Mouse (Mus musculus): ENCODE results near the gene Cnot6. TPM values are rescaled to one million over a fixed set of nuclear protein-coding genes. Genes with fewer than 3 reads are reported as not detected.

Cnot6 gene
- 24.4 and 30.4 TPM in 2 replicates for polyA plus RNA-seq (2015; fragmentation: Nextera tagmentation; extraction: Ambion mirVana)

DNA sequence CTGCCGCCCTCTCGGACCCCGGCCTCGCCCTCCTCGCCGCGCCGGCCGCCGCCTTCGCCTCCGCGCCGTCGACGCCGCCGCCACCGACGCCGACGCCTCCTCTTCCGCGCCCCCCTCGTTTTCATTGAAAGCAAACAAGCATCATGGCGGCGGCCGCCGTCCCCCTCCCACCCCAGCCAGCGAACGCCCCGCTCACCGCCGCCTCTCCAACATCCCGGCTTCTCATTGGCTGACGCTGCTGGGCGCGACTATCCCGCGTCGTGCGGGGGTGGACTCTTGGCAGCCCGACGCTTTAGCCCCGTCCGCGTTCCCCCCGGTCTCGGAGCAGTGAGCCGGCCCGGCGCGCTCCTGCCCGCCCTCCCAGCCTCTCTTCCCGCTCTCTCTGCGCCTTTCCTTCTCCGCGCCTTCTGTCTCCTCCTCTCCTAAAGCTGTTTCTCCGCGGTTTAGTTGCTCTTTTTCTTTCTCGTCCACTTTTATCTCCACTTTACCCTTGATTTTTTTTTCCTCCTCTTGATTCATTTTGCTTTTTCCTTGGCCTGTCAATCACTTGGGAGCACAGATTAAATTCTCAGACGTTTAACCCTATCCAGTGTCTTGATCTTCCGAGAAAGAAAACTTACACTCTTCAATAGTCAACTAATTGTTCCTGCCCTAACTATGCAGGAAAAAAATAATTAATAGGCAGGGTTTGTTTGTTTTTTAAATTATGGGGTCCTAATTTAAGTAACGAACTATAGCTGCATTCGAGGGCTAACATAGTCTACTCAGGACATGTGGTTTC lies at the start of gene Cnot6:
Cnot6 (minus strand) TSS at position 169 of the 781 bp plus-strand sequence.
- ATAC-seq (ENCODE audit: low read depth) (peak; percentile 91), DNase-seq (peak; percentile 99)
- H3K27ac ChIP-seq: peak within 1 kb of the TSS; percentile 96
- H3K4me1 ChIP-seq (replicated peaks): peaks cover 52% of the 10 kb centered on the region
- peak within 1 kb of the TSS; percentile 99 for H3K4me3 ChIP-seq (replicated peaks)
- H3K4me2 ChIP-seq: peak within 1 kb of the TSS; percentile 79
- WGBS (ENCODE audit: insufficient replicate concordance): under 1% methylated on average over 64 of the region's 65 CpGs
- H3K9ac ChIP-seq: peak within 1 kb of the TSS; percentile 99
- H3K9me3 ChIP-seq (replicated peaks): no peaks in the 10 kb centered on the region
- peaks cover 8% of the 10 kb centered on the region; the same call in 1 of the 2 replicates for H3K36me3 ChIP-seq
- no peaks in the 10 kb centered on the region for H3K27me3 ChIP-seq

DNA sequence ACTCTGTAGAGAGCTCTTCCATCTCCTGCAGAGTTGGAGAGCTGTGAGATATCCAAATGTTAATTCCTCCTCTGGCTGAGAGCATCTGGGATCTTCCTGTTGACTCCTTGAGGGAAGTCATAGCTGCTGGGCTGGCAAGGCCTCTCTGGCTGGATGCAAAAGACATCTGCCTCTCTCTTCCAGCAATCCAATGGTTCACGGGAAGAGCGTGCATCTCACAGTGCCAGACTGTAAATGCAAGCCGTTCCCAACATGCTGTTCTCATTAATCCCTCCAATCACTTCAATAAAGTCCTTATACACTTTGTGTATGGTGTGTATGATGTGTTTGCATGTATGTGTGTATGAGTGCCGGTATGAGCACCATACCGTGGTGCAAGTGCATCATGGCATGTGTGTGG lies 48.6 kb upstream of the Cnot6 start:
- Histone ChIP-seq H3K9me3 (replicated peaks) (no peaks in the 10 kb centered on the region), H3K27ac (no peak overlapping the region), H3K27me3 (no peaks in the 10 kb centered on the region; the same call in 1 of the 2 replicates), H3K9ac (no peak overlapping the region), H3K4me3 (replicated peaks) (no peak overlapping the region), H3K4me2 (no peak overlapping the region), H3K36me3 (no peaks in the 10 kb centered on the region), H3K4me1 (replicated peaks) (peaks cover 23% of the 10 kb centered on the region)
- 81% methylated on average over 5 of the region's 5 CpGs for WGBS (ENCODE audit: insufficient replicate concordance)
- DNase-seq: no peak
- ATAC-seq (ENCODE audit: low read depth): no peak

DNA sequence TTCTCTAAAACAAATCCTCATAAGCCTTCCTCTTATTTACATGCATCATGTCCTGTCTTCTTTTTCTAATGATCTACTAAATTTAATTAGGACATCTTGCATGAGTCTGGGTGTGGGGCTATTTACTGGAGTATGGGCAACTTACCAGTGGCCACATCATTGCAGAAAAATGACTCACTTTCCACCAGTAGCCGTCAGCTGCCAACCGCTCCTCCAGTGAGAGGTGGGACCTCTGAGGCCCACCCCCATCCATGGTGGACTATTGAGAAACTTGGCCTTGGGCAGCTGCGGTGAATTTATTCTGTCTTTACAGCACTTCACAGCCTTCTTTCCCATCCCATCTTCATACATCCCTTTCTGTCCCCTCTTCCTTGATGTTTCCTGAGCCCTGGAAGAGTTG lies 45.6 kb upstream of the Cnot6 start:
- Histone ChIP-seq H3K9me3 (replicated peaks) (no peaks in the 10 kb centered on the region), H3K9ac (no peak overlapping the region), H3K4me2 (no peak overlapping the region), H3K4me1 (replicated peaks) (no peaks in the 10 kb centered on the region; the same call in 1 of the 2 replicates), H3K27me3 (no peaks in the 10 kb centered on the region; the same call in 1 of the 2 replicates), H3K27ac (no peak overlapping the region), H3K4me3 (replicated peaks) (no peak overlapping the region), H3K36me3 (no peaks in the 10 kb centered on the region)
- ATAC-seq (ENCODE audit: low read depth): no peak
- DNase-seq: no peak
- WGBS (ENCODE audit: insufficient replicate concordance): 82% methylated on average over 3 of the region's 3 CpGs

DNA sequence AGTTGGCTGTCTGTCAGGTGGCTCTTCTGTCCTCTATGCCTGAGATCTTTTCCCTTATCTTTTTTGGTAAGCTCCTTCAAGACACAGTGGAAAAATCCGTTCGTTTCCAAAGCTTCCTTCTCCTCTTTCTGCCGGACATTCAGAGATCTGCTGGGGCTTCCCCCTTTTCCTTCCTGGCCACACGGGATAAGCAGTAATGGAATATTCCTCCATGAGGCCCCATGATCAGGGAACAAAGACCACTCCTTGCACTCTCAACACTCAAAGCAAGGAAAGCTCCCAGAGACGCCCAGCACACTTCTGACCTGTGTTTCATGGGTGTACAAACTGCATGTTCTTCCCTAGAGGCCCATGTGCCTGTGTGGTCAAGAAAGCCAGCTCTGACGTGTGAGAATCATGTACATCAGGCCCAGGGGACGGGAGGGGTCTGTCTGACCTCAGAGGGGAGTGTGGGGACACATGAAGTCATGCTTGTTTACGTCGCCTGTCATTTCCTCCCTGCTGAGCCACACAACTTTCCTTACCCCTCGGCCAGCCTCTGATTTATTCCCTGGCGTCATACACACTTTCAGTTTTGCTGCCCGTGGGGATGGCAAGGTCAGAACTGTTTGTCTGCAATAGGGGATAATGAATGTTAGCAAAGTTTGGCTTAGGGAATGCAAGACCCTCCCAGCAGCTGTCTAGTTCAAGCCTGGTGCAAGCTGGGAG lies 42.6 kb upstream of the Cnot6 start:
- no peaks in the 10 kb centered on the region for H3K27me3 ChIP-seq
- no peak overlapping the region for H3K27ac ChIP-seq
- ATAC-seq (ENCODE audit: low read depth) (no peak), DNase-seq (no peak)
- no peaks in the 10 kb centered on the region for H3K36me3 ChIP-seq
- 39% methylated on average over 12 of the region's 12 CpGs for WGBS (ENCODE audit: insufficient replicate concordance)
- H3K4me2 ChIP-seq: no peak overlapping the region
- no peak overlapping the region for H3K4me3 ChIP-seq (replicated peaks)
- no peaks in the 10 kb centered on the region for H3K9me3 ChIP-seq (replicated peaks)
- H3K4me1 ChIP-seq (replicated peaks): no peaks in the 10 kb centered on the region; the same call in 1 of the 2 replicates
- no peak overlapping the region for H3K9ac ChIP-seq

DNA sequence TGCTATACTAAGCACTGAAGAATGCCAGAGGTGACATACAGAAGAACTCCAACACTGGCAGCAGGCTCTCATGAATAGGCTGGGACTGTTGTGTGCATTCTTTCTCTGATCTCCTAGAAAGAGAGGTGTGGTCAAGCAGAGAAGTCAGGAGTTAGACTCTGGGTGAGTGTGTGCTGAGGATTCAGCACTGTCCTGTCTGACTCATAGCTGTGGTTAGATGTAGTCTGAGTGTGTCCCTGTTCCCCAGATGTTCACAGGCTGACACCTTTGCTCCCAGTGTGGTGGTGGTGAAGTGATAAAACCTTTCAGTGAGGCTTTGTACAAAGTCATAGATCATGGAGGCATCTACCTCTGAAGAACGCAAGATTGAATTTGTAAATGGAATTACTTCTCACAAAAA lies 34.2 kb upstream of the Cnot6 start:
- no peak for ATAC-seq (ENCODE audit: low read depth)
- no peak for DNase-seq
- H3K36me3 ChIP-seq: no peaks in the 10 kb centered on the region
- H3K9ac ChIP-seq: no peak overlapping the region
- no peak overlapping the region for H3K4me2 ChIP-seq
- H3K27ac ChIP-seq: no peak overlapping the region
- WGBS (ENCODE audit: insufficient replicate concordance): 71% methylated on average over 1 of the region's 1 CpGs
- H3K27me3 ChIP-seq: peaks cover 8% of the 10 kb centered on the region; the same call in 1 of the 2 replicates
- no peaks in the 10 kb centered on the region for H3K9me3 ChIP-seq (replicated peaks)
- no peaks in the 10 kb centered on the region for H3K4me1 ChIP-seq (replicated peaks)
- no peak overlapping the region for H3K4me3 ChIP-seq (replicated peaks)

DNA sequence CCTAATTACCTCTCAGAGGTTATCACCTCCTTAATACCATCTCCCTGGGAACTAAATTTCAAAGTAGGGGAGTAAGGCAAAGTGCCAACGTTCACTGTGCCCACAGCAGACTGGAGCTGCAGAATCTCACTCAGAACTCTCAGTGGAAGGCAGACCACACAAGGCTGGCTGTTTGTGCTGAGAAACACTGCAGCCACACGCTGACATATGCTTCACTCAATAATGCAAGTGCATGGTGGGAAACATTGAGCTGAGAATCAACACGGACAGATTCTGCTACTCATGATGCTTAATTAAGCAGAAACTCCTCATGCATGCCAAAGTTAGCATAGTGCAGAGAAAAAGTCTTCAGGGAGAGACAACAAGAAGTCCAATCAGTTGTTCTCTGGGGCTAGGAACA lies 33.3 kb upstream of the Cnot6 start:
- Histone ChIP-seq H3K9me3 (replicated peaks) (no peaks in the 10 kb centered on the region), H3K4me2 (no peak overlapping the region)

GRCm38 (mm10) chr11:49744981-49745380 lies 32.5 kb upstream of the Cnot6 start:
- Histone ChIP-seq H3K27ac (no peak overlapping the region), H3K9me3 (replicated peaks) (no peaks in the 10 kb centered on the region), H3K36me3 (no peaks in the 10 kb centered on the region), H3K4me3 (replicated peaks) (no peak overlapping the region), H3K4me1 (replicated peaks) (no peaks in the 10 kb centered on the region; the same call in 1 of the 2 replicates), H3K27me3 (peaks cover 8% of the 10 kb centered on the region; the same call in 1 of the 2 replicates), H3K9ac (no peak overlapping the region), H3K4me2 (no peak overlapping the region)
- DNase-seq: no peak
- ATAC-seq (ENCODE audit: low read depth): no peak

More for the DNA sequence above, 33.3 kb upstream of the Cnot6 start:
- Histone ChIP-seq H3K9ac (no peak overlapping the region), H3K27ac (no peak overlapping the region), H3K4me1 (replicated peaks) (no peaks in the 10 kb centered on the region), H3K4me3 (replicated peaks) (no peak overlapping the region), H3K27me3 (peaks cover 8% of the 10 kb centered on the region; the same call in 1 of the 2 replicates), H3K36me3 (no peaks in the 10 kb centered on the region)
- 58% methylated on average over 3 of the region's 3 CpGs for WGBS (ENCODE audit: insufficient replicate concordance)
- ATAC-seq (ENCODE audit: low read depth) (no peak), DNase-seq (no peak)

DNA sequence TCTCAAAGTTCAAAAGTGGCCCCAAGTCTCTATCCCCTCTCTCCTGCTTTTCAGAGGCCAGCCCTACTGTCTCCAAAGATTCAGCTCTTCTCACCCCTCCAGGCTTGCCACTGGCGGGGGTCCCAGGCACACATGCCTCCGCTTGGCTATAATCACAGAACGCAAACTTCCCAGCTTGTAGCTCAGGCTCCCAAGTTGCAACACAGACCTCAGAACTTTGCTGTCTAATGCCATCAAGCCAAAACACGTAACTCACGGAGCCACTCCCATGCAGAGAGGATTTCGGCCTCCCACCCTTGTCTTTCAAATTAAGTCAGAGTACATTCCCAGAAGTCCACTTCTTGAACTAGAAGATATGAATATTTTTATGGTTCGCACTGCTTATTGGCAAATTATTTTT lies 31.1 kb upstream of the Cnot6 start:
- no peak overlapping the region for H3K4me2 ChIP-seq
- peaks cover 3% of the 10 kb centered on the region; the same call in 1 of the 2 replicates for H3K4me1 ChIP-seq (replicated peaks)
- no peak overlapping the region for H3K27ac ChIP-seq
- H3K4me3 ChIP-seq (replicated peaks): no peak overlapping the region
- H3K9me3 ChIP-seq (replicated peaks): no peaks in the 10 kb centered on the region
- H3K9ac ChIP-seq: no peak overlapping the region
- H3K27me3 ChIP-seq: peaks cover 8% of the 10 kb centered on the region; the same call in 1 of the 2 replicates
- no peak for ATAC-seq (ENCODE audit: low read depth)
- 60% methylated on average over 7 of the region's 7 CpGs for WGBS (ENCODE audit: insufficient replicate concordance)
- H3K36me3 ChIP-seq: no peaks in the 10 kb centered on the region
- no peak for DNase-seq

GRCm38 (mm10) chr11:49742248-49742647 lies 29.7 kb upstream of the Cnot6 start:
- no peak for DNase-seq
- WGBS (ENCODE audit: insufficient replicate concordance): 69% methylated on average over 8 of the region's 8 CpGs
- Histone ChIP-seq H3K27ac (no peak overlapping the region), H3K36me3 (no peaks in the 10 kb centered on the region), H3K27me3 (peaks cover 8% of the 10 kb centered on the region; the same call in 1 of the 2 replicates), H3K4me2 (no peak overlapping the region), H3K4me1 (replicated peaks) (peaks cover 3% of the 10 kb centered on the region; the same call in 1 of the 2 replicates), H3K9me3 (replicated peaks) (no peaks in the 10 kb centered on the region), H3K4me3 (replicated peaks) (no peak overlapping the region), H3K9ac (no peak overlapping the region)
- ATAC-seq (ENCODE audit: low read depth): no peak

DNA sequence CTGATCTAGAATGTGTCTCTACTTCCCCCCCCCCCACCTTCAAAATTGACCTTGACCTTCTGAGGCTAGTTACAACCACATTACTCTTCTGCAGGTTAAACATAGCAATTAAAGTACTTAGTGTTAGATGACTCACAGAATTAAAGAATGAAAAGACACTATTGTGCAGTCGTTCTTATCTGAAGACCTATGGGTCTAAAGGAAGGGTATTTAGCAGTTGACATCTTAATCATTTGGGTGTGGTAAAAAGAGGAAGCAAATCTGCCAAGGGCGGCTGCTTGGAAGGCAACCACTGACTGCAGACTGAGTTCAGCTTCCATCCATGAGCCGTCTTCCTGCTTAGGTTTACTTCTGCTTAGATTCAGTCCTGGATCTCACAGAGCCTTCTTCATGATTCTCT lies 27.3 kb upstream of the Cnot6 start:
- Histone ChIP-seq H3K27me3 (peaks cover 2% of the 10 kb centered on the region; the same call in 1 of the 2 replicates), H3K4me2 (no peak overlapping the region), H3K9ac (no peak overlapping the region), H3K9me3 (replicated peaks) (no peaks in the 10 kb centered on the region), H3K4me3 (replicated peaks) (no peak overlapping the region), H3K36me3 (no peaks in the 10 kb centered on the region), H3K4me1 (replicated peaks) (peaks cover 3% of the 10 kb centered on the region; the same call in 1 of the 2 replicates), H3K27ac (no peak overlapping the region)
- DNase-seq (no peak), ATAC-seq (ENCODE audit: low read depth) (no peak)
- WGBS (ENCODE audit: insufficient replicate concordance): 9% methylated on average over 3 of the region's 3 CpGs

GRCm38 (mm10) chr11:49738659-49739406 lies 26.3 kb upstream of the Cnot6 start:
- H3K4me1 ChIP-seq (replicated peaks): peaks cover 3% of the 10 kb centered on the region; the same call in 1 of the 2 replicates
- no peak overlapping the region for H3K9ac ChIP-seq
- no peaks in the 10 kb centered on the region for H3K9me3 ChIP-seq (replicated peaks)
- ATAC-seq (ENCODE audit: low read depth): no peak
- no peak for DNase-seq
- 63% methylated on average over 11 of the region's 11 CpGs for WGBS (ENCODE audit: insufficient replicate concordance)
- no peak overlapping the region for H3K4me2 ChIP-seq
- no peak overlapping the region for H3K4me3 ChIP-seq (replicated peaks)
- no peak overlapping the region for H3K27ac ChIP-seq
- peaks cover 2% of the 10 kb centered on the region; the same call in 1 of the 2 replicates for H3K27me3 ChIP-seq
- no peaks in the 10 kb centered on the region for H3K36me3 ChIP-seq
